Mouse (Mus musculus): ENCODE results near the gene App. TPM values are rescaled to one million over a fixed set of nuclear protein-coding genes. Genes with fewer than 3 reads are reported as not detected.

The App gene
- polyA plus RNA-seq, 1 experiment: 207 TPM

DNA sequence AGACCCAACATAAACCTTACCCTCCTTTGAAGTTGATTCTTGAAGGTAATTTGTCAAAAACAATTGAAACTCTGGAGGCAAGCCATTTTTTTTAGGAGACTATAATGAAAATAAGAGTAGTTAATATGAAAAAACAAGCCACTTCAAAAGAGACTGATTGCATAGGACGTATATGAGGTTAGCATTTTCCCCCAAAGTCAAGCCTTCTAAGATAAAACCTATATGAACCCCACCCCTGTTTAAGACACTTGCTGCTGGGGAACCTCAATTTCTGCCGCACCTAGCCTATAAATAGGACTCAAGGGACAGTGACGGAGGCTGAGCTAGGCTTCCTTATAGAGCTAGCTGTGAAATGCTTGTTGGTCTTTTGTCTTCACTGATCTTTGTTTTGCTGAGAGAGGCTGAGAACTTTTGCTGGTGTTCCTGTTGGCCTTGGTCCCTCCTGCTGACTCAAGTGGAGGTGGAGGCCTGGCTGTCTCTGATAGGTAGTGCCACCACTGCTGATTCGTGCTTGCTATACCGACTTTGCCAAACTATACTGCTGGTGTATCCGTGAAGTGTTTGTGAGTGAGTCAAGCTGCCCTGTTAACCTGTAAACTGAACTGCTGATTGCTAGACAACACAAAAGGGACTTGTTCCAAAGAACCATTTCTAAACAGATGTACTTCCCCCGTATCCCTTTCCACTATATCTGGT, 42.6 kb downstream of the App start:
- no peak for TF ChIP-seq USF1 (IDR thresholded peaks at IDR 0.05; ENCODE audit: low read depth)
- TF ChIP-seq REST (IDR thresholded peaks at IDR 0.05; ENCODE audit: insufficient read depth, insufficient read length): no peak
- TF ChIP-seq MYOG (IDR thresholded peaks at IDR 0.05; ENCODE audit: control insufficient read depth in 1 of 3, insufficient read depth in 1 of 3, insufficient read length in 2 of 3, low read depth in 2 of 3): no peak
- TF ChIP-seq TCF12 (IDR thresholded peaks at IDR 0.05; ENCODE audit: insufficient read depth, poor library complexity, severe bottlenecking): no peak
- TF ChIP-seq E2F4 (IDR thresholded peaks at IDR 0.05; ENCODE audit: insufficient read depth): no peak
- no peak for TF ChIP-seq SRF (IDR thresholded peaks at IDR 0.05; ENCODE audit: control insufficient read depth, insufficient read length, low read depth)
- TF ChIP-seq TCF3 (IDR thresholded peaks at IDR 0.05; ENCODE audit: insufficient read length, low read depth): no peak
- no peak for TF ChIP-seq POLR2AphosphoS2 (IDR thresholded peaks at IDR 0.05; ENCODE audit: insufficient read length, low read depth)
- TF ChIP-seq MAX (IDR thresholded peaks at IDR 0.05; ENCODE audit: low read depth): no peak
- no peak for TF ChIP-seq CEBPB (IDR thresholded peaks at IDR 0.05; ENCODE audit: insufficient read depth, poor library complexity, severe bottlenecking)
- no peak for TF ChIP-seq MYOD1 (IDR thresholded peaks at IDR 0.05; ENCODE audit: control insufficient read depth in 1 of 3, insufficient read length in 2 of 3, low read depth in 2 of 3)
- Histone ChIP-seq H3K79me2 (ENCODE audit: control insufficient read depth, insufficient read depth) (peaks cover 92% of the 10 kb centered on the region), H3K4me3 (no peak overlapping the region), H3ac (ENCODE audit: control insufficient read depth, insufficient read length) (no peak overlapping the region), H3K4me2 (ENCODE audit: low read depth) (no peak overlapping the region), H3K27me3 (ENCODE audit: control insufficient read depth, insufficient read depth, insufficient read length) (no peaks in the 10 kb centered on the region), H3K36me3 (ENCODE audit: control insufficient read depth, insufficient read depth) (peaks cover 2% of the 10 kb centered on the region)

DNA sequence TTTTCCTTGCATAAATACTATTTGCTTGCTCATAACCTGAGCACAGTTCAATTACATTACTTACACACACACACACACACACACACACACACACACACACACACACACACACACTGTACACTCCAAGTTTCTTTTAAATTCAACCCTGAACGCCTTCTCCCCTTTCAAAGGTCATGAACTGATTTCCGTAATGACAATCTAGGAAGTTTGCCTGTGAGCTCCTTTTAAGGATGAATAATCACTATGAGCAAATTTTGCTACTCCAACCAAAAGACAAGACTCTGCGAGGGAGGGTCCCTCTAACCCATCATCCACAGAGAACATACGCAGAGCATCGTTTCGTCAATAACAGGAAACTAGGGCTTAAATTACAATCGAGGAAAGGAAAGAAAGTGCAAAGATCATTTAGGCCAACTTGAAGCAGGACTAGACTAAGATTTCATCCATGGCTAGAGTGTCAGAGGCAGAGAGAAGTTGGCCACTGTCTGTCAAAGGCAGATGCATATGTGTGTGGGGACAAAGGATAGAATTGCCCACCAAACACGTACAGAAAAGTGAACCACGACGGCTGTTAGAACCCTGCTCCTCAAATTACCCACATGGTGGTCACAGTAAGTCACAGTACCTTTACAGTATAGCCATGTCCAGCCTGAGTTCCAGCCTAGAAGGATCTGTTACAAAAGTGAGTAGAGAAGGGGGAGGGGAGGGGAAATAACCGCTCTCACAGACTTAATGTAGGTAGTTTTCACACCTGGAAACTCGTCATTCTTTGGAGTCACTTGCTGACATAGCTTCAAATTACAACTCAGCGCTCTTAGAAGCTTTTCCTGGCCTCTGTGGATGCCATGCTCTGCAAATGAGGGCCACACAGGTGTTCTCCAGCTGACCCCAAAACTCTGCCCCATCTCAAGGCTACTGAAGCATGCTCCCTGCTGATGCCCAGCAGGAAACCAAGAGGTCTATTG, 44.6 kb downstream of the App start:
- H3K79me2 ChIP-seq (ENCODE audit: control insufficient read depth, insufficient read depth): peaks cover 87% of the 10 kb centered on the region
- TF ChIP-seq E2F4 (IDR thresholded peaks at IDR 0.05; ENCODE audit: insufficient read depth) (no peak), REST (IDR thresholded peaks at IDR 0.05; ENCODE audit: insufficient read depth, insufficient read length) (no peak), USF1 (IDR thresholded peaks at IDR 0.05; ENCODE audit: low read depth) (no peak), CEBPB (IDR thresholded peaks at IDR 0.05; ENCODE audit: insufficient read depth, poor library complexity, severe bottlenecking) (no peak), TCF12 (IDR thresholded peaks at IDR 0.05; ENCODE audit: insufficient read depth, poor library complexity, severe bottlenecking) (no peak), MYOG (IDR thresholded peaks at IDR 0.05; ENCODE audit: control insufficient read depth in 1 of 3, insufficient read depth in 1 of 3, insufficient read length in 2 of 3, low read depth in 2 of 3) (no peak), POLR2AphosphoS2 (IDR thresholded peaks at IDR 0.05; ENCODE audit: insufficient read length, low read depth) (no peak), POLR2A (IDR thresholded peaks at IDR 0.05; ENCODE audit: insufficient read length, low read depth) (no peak), TCF3 (IDR thresholded peaks at IDR 0.05; ENCODE audit: insufficient read length, low read depth) (no peak), MAX (IDR thresholded peaks at IDR 0.05; ENCODE audit: low read depth) (no peak), SRF (IDR thresholded peaks at IDR 0.05; ENCODE audit: control insufficient read depth, insufficient read length, low read depth) (no peak), MYOD1 (IDR thresholded peaks at IDR 0.05; ENCODE audit: control insufficient read depth in 1 of 3, insufficient read length in 2 of 3, low read depth in 2 of 3) (no peak)
- no peak overlapping the region for H3K4me3 ChIP-seq
- peaks cover 2% of the 10 kb centered on the region for H3K36me3 ChIP-seq (ENCODE audit: control insufficient read depth, insufficient read depth)
- no peak overlapping the region for H3K4me2 ChIP-seq (ENCODE audit: low read depth)
- no peaks in the 10 kb centered on the region for H3K27me3 ChIP-seq (ENCODE audit: control insufficient read depth, insufficient read depth, insufficient read length)
- no peak overlapping the region for H3ac ChIP-seq (ENCODE audit: control insufficient read depth, insufficient read length)

DNA sequence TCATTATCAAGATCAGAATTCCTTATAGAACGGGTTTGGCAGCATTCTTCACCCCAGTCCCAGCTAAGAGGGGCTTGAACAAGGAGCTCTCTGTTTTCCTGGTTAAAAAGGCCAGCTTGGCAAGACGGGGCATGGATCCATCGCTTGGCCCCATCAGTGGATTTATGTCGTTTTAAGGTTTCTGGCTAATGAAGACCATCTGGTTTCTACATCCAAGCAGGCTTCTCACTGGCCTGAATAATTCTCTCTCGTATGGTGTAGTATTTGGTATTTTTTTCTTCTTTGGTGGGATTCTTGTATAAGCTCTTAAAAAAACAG, 45.3 kb downstream of the App start:
- H3K27me3 ChIP-seq (ENCODE audit: control insufficient read depth, insufficient read depth, insufficient read length): no peaks in the 10 kb centered on the region
- no peak overlapping the region for H3K4me3 ChIP-seq
- H3K36me3 ChIP-seq (ENCODE audit: control insufficient read depth, insufficient read depth): peaks cover 2% of the 10 kb centered on the region
- H3ac ChIP-seq (ENCODE audit: control insufficient read depth, insufficient read length): no peak overlapping the region
- TF ChIP-seq MAX (IDR thresholded peaks at IDR 0.05; ENCODE audit: low read depth) (no peak), SRF (IDR thresholded peaks at IDR 0.05; ENCODE audit: control insufficient read depth, insufficient read length, low read depth) (no peak), MYOG (IDR thresholded peaks at IDR 0.05; ENCODE audit: control insufficient read depth in 1 of 3, insufficient read depth in 1 of 3, insufficient read length in 2 of 3, low read depth in 2 of 3) (no peak), POLR2A (IDR thresholded peaks at IDR 0.05; ENCODE audit: insufficient read length, low read depth) (no peak), REST (IDR thresholded peaks at IDR 0.05; ENCODE audit: insufficient read depth, insufficient read length) (no peak), TCF3 (IDR thresholded peaks at IDR 0.05; ENCODE audit: insufficient read length, low read depth) (no peak), USF1 (IDR thresholded peaks at IDR 0.05; ENCODE audit: low read depth) (no peak), MYOD1 (IDR thresholded peaks at IDR 0.05; ENCODE audit: control insufficient read depth in 1 of 3, insufficient read length in 2 of 3, low read depth in 2 of 3) (no peak), E2F4 (IDR thresholded peaks at IDR 0.05; ENCODE audit: insufficient read depth) (no peak), POLR2AphosphoS2 (IDR thresholded peaks at IDR 0.05; ENCODE audit: insufficient read length, low read depth) (no peak)
- no peak overlapping the region for H3K4me2 ChIP-seq (ENCODE audit: low read depth)
- H3K79me2 ChIP-seq (ENCODE audit: control insufficient read depth, insufficient read depth): peaks cover 85% of the 10 kb centered on the region

- no peaks in the 10 kb centered on the region for H3K27me3 ChIP-seq (ENCODE audit: control insufficient read depth, insufficient read depth, insufficient read length)
- H3K4me2 ChIP-seq (ENCODE audit: low read depth): no peak overlapping the region
- no peak overlapping the region for H3ac ChIP-seq (ENCODE audit: control insufficient read depth, insufficient read length)
- peaks cover 2% of the 10 kb centered on the region for H3K36me3 ChIP-seq (ENCODE audit: control insufficient read depth, insufficient read depth)
- no peak overlapping the region for H3K4me3 ChIP-seq
- TF ChIP-seq TCF3 (IDR thresholded peaks at IDR 0.05; ENCODE audit: insufficient read length, low read depth) (no peak), POLR2A (IDR thresholded peaks at IDR 0.05; ENCODE audit: insufficient read length, low read depth) (no peak), USF1 (IDR thresholded peaks at IDR 0.05; ENCODE audit: low read depth) (no peak), TCF12 (IDR thresholded peaks at IDR 0.05; ENCODE audit: insufficient read depth, poor library complexity, severe bottlenecking) (no peak), MYOD1 (IDR thresholded peaks at IDR 0.05; ENCODE audit: control insufficient read depth in 1 of 3, insufficient read length in 2 of 3, low read depth in 2 of 3) (no peak), REST (IDR thresholded peaks at IDR 0.05; ENCODE audit: insufficient read depth, insufficient read length) (no peak), E2F4 (IDR thresholded peaks at IDR 0.05; ENCODE audit: insufficient read depth) (no peak), SRF (IDR thresholded peaks at IDR 0.05; ENCODE audit: control insufficient read depth, insufficient read length, low read depth) (no peak), MYOG (IDR thresholded peaks at IDR 0.05; ENCODE audit: control insufficient read depth in 1 of 3, insufficient read depth in 1 of 3, insufficient read length in 2 of 3, low read depth in 2 of 3) (no peak), CEBPB (IDR thresholded peaks at IDR 0.05; ENCODE audit: insufficient read depth, poor library complexity, severe bottlenecking) (no peak), MAX (IDR thresholded peaks at IDR 0.05; ENCODE audit: low read depth) (no peak), POLR2AphosphoS2 (IDR thresholded peaks at IDR 0.05; ENCODE audit: insufficient read length, low read depth) (no peak)
- H3K79me2 ChIP-seq (ENCODE audit: control insufficient read depth, insufficient read depth): peaks cover 81% of the 10 kb centered on the region
Measured at GRCm38 (mm10) chr16:85127661-85128346, 45.8 kb downstream of the App start.

Measured in myocyte (in vitro differentiated cells).